Mouse (Mus musculus) heart, embryonic 14.5 days (tissue): ENCODE data around the gene Rcor1. TPM values are rescaled to one million over a fixed set of nuclear protein-coding genes. Genes with fewer than 3 reads are reported as not detected.

Experiments used
- ATAC-seq: fragments of 200-750 bp; cut with Nextera tagmentation; 2 replicates; pipeline ENCODE4 v1.8.0; 2017; ENCODE audit warnings: low read depth, moderate TSS enrichment; ENCODE audit not compliant: insufficient number of reproducible peaks, insufficient read depth, low FRiP score
- H3K27ac ChIP-seq, 2 experiments: fragments of 200-500 bp in 1 of 2; fragments of 300-500 bp in 1 of 2; sonication (generic) in 1 of 2; replicated peaks in 1 of 2; 2 replicates each; pipeline ENCODE4 v1.5.1; 2012 to 2014; ENCODE audit warnings: low read depth in 2 of 2, low read length in 2 of 2, control low read depth in 1 of 2, mild to moderate bottlenecking in 1 of 2, mixed read lengths in 1 of 2; ENCODE audit not compliant: control insufficient read depth in 1 of 2, insufficient read depth in 1 of 2
- H3K27me3 ChIP-seq: fragments of 300-500 bp; sonication (generic); 2 replicates; pipeline ENCODE4 v1.6.1; 2014; ENCODE audit warnings: mild to moderate bottlenecking, low read length, control low read depth; ENCODE audit not compliant: control insufficient read depth, insufficient read depth
- H3K36me3 ChIP-seq: fragments of 300-500 bp; sonication (generic); 2 replicates; pipeline ENCODE4 v1.6.1; 2014; ENCODE audit warnings: mild to moderate bottlenecking, control low read depth, low read length, mixed read lengths; ENCODE audit not compliant: control insufficient read depth, insufficient read depth
- H3K4me1 ChIP-seq, 2 experiments: fragments of 200-500 bp in 1 of 2; fragments of 300-500 bp in 1 of 2; sonication (generic) in 1 of 2; 2 replicates each; pipeline ENCODE4 v1.6.1; 2012 to 2014; ENCODE audit warnings: low read length in 2 of 2, control low read depth in 1 of 2, mixed read lengths in 1 of 2; ENCODE audit not compliant: control insufficient read depth in 2 of 2, insufficient read depth in 2 of 2
- H3K4me2 ChIP-seq: fragments of 300-500 bp; sonication (generic); 2 replicates; pipeline ENCODE4 v1.6.1; 2014; ENCODE audit warnings: mild to moderate bottlenecking, low read length
- H3K4me3 ChIP-seq, 2 experiments: fragments of 200-500 bp in 1 of 2; fragments of 300-500 bp in 1 of 2; sonication (generic) in 1 of 2; 2 replicates each; pipeline ENCODE4 v1.5.1; 2012 to 2014; ENCODE audit warnings: low read length in 2 of 2, mild to moderate bottlenecking in 2 of 2, control low read depth in 1 of 2, low read depth in 1 of 2, moderate library complexity in 1 of 2; ENCODE audit not compliant: control insufficient read depth in 1 of 2, insufficient read depth in 1 of 2
- H3K9ac ChIP-seq: fragments of 300-500 bp; sonication (generic); 2 replicates; pipeline ENCODE4 v1.6.1; 2014; ENCODE audit warnings: mild to moderate bottlenecking, low read length
- H3K9me3 ChIP-seq: fragments of 300-500 bp; sonication (generic); 2 replicates; pipeline ENCODE4 v1.6.1; 2016; ENCODE audit warnings: low read length, control low read depth; ENCODE audit not compliant: control insufficient read depth
- WGBS: fragments of 180-500 bp; shearing (Covaris S2); extraction: QIAGEN DNeasy Blood & Tissue Kit; methylation state at CpG from one replicate; pipeline ENCODE4 v1.1.7; 2014; 5-methylcytosine and 5-hydroxymethylcytosine counted together
- polyA plus RNA-seq: library from polyadenylated mRNA; unstranded; fragments of >200 nt; fragmentation: Nextera tagmentation; extraction: Ambion mirVana; gene quantifications from 2 replicates; pipeline ENCODE4 v1.2.1, GENCODE M21; 2014

The Rcor1 gene
- polyA plus RNA-seq, 1 experiment from 2014 or later: 12.6 TPM

GRCm38 (mm10) chr12:111021138-111021537 is 18.0 kb upstream of the Rcor1 start:
- no peaks in the 10 kb centered on the region for H3K4me1 ChIP-seq
- H3K9ac ChIP-seq: no peak overlapping the region
- no peaks in the 10 kb centered on the region for H3K9me3 ChIP-seq
- no peaks in the 10 kb centered on the region for H3K36me3 ChIP-seq
- no peak overlapping the region for H3K4me2 ChIP-seq
- H3K4me3 ChIP-seq: no peak overlapping the region
- no peak overlapping the region for H3K27ac ChIP-seq
- 35% methylated on average over 1 of the region's 1 CpGs for WGBS
- no peak for ATAC-seq
- H3K27me3 ChIP-seq: no peaks in the 10 kb centered on the region

- H3K27me3 ChIP-seq: no peaks in the 10 kb centered on the region
- no peaks in the 10 kb centered on the region for H3K36me3 ChIP-seq
- H3K4me1 ChIP-seq: no peaks in the 10 kb centered on the region
- WGBS: 44% methylated on average over 3 of the region's 3 CpGs
- no peak overlapping the region for H3K4me2 ChIP-seq
- no peak overlapping the region for H3K27ac ChIP-seq
- H3K9me3 ChIP-seq: no peaks in the 10 kb centered on the region
- H3K9ac ChIP-seq: no peak overlapping the region
- no peak for ATAC-seq
- H3K4me3 ChIP-seq: no peak overlapping the region
These were observed 17.6 kb upstream of the Rcor1 start for GRCm38 (mm10) chr12:111021577-111021976.

GRCm38 (mm10) chr12:111028176-111029167 is 10.7 kb upstream of the Rcor1 start:
- Histone ChIP-seq H3K4me2 (peak overlapping the region; percentile 42; the same call in 1 of the 2 replicates), H3K27ac (no peak overlapping the region)
- no peak for ATAC-seq

GRCm38 (mm10) chr12:111029291-111029890 is 9.8 kb upstream of the Rcor1 start:
- ATAC-seq: no peak
- Histone ChIP-seq H3K4me2 (peak overlapping the region; percentile 42; the same call in 1 of the 2 replicates), H3K9me3 (no peaks in the 10 kb centered on the region)

More at GRCm38 (mm10) chr12:111028176-111029167, 10.7 kb upstream of the Rcor1 start:
- H3K27me3 ChIP-seq: no peaks in the 10 kb centered on the region; the same call in 1 of the 2 replicates
- H3K9ac ChIP-seq: no peak overlapping the region
- peaks cover 9 to 12% of the 10 kb centered on the region in 2 experiments for H3K4me1 ChIP-seq
- WGBS: 26% methylated on average over 19 of the region's 19 CpGs
- no peaks in the 10 kb centered on the region for H3K9me3 ChIP-seq
- no peak overlapping the region for H3K4me3 ChIP-seq
- no peaks in the 10 kb centered on the region for H3K36me3 ChIP-seq

GRCm38 (mm10) chr12:111032839-111033238 is 6.3 kb upstream of the Rcor1 start:
- 63% methylated on average over 5 of the region's 5 CpGs for WGBS
- H3K9me3 ChIP-seq: no peaks in the 10 kb centered on the region
- H3K27ac ChIP-seq: no peak overlapping the region
- no peak overlapping the region for H3K9ac ChIP-seq
- H3K4me1 ChIP-seq: peaks cover 19 to 21% of the 10 kb centered on the region in 2 experiments
- no peak for ATAC-seq
- H3K4me3 ChIP-seq: no peak overlapping the region
- H3K27me3 ChIP-seq: no peaks in the 10 kb centered on the region; the same call in 1 of the 2 replicates
- H3K4me2 ChIP-seq: no peak overlapping the region
- H3K36me3 ChIP-seq: no peaks in the 10 kb centered on the region

More at GRCm38 (mm10) chr12:111029291-111029890, 9.8 kb upstream of the Rcor1 start:
- H3K36me3 ChIP-seq: no peaks in the 10 kb centered on the region
- H3K9ac ChIP-seq: no peak overlapping the region
- H3K4me1 ChIP-seq: peaks cover 9 to 12% of the 10 kb centered on the region in 2 experiments
- no peak overlapping the region for H3K27ac ChIP-seq
- no peaks in the 10 kb centered on the region; the same call in 1 of the 2 replicates for H3K27me3 ChIP-seq
- 44% methylated on average over 7 of the region's 7 CpGs for WGBS
- H3K4me3 ChIP-seq: no peak overlapping the region

GRCm38 (mm10) chr12:111035182-111035824 is 3.8 kb upstream of the Rcor1 start:
- H3K27ac ChIP-seq: no peak overlapping the region
- H3K9me3 ChIP-seq: no peaks in the 10 kb centered on the region
- no peaks in the 10 kb centered on the region for H3K27me3 ChIP-seq
- WGBS: 61% methylated on average over 12 of the region's 12 CpGs
- H3K4me1 ChIP-seq: peaks cover 10 to 13% of the 10 kb centered on the region in 2 experiments
- H3K9ac ChIP-seq: no peak overlapping the region
- no peak overlapping the region for H3K4me3 ChIP-seq
- no peak for ATAC-seq
- H3K4me2 ChIP-seq: no peak overlapping the region
- no peaks in the 10 kb centered on the region for H3K36me3 ChIP-seq

GRCm38 (mm10) chr12:111036198-111036775 is 2.9 kb upstream of the Rcor1 start:
- no peak for ATAC-seq
- H3K4me1 ChIP-seq: peaks cover 13 to 16% of the 10 kb centered on the region in 2 experiments
- H3K36me3 ChIP-seq: no peaks in the 10 kb centered on the region
- no peaks in the 10 kb centered on the region for H3K27me3 ChIP-seq
- H3K4me2 ChIP-seq: no peak overlapping the region
- H3K4me3 ChIP-seq: no peak overlapping the region
- H3K9me3 ChIP-seq: no peaks in the 10 kb centered on the region
- H3K27ac ChIP-seq: no peak overlapping the region
- H3K9ac ChIP-seq: no peak overlapping the region
